Mouse (Mus musculus): ENCODE measurements around the gene Gm12216.
"Not testable (repeated sequence)": the region's sequence is repeated elsewhere in the genome, so short reads cannot be mapped to it uniquely, and the experiment has no call there.

The Gm12216 gene

GRCm38 (mm10) chr11:53858761-53859580, at the start of gene Gm12216:
TSS of gene Gm12216 (minus strand) at chr11:53859256.
- in situ Hi-C loops (cut with MseI, MboI), result not testable (repeated sequence)

GRCm38 (mm10) chr11:53908686-53909085, 49.6 kb upstream of the Gm12216 start:
- in situ Hi-C loops (cut with MseI, MboI), result no loop called here

DNA sequence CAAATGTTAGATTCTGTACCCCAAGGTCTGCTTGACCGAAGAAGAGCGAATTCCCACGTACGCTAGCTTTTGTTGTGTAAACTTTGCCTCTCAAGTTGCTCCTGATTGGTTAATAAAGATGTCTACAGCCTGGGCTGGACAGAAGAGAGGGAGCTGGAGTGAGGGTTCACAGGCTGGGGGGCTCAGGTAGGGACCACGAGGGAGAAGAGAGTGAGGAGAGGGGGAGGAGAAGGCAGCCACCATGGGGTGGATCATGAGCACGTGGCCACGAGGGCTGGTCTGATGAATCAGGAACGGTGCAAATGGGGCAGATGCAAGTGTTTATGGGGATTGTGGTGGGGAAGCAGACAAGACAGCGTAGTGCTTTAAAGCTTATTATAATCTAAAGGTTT, 45.5 kb upstream of the Gm12216 start:
- in situ Hi-C loops (cut with MseI, MboI), result no loop called here

- in situ Hi-C loops (cut with MseI, MboI), result no loop called here
These were observed 44.9 kb upstream of the Gm12216 start for GRCm38 (mm10) chr11:53903781-53904533.

- in situ Hi-C loops (cut with MseI, MboI), result no loop called here
These were observed 43.7 kb upstream of the Gm12216 start for GRCm38 (mm10) chr11:53902741-53903140.

DNA sequence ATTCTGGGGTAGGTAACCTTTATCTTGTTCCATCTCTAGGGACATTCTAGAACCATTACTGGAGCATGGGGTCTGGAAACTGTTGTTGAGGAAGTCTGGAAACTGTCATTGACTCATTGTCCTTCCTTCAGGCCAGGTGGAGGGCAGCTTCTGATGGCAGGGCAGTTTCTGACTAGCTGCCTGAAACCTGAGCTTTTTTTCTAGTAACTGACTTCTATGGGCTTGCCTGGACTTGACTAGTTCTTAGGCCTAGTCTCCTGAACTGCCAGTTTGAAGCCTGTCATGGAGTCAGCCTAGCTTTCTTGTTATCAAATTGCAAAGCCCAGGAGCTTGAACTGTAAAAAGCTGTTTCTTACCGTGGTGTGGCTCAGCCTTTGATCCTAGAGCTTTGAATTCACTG, 41.9 kb upstream of the Gm12216 start:
- in situ Hi-C loops (cut with MseI, MboI), result no loop called here

DNA sequence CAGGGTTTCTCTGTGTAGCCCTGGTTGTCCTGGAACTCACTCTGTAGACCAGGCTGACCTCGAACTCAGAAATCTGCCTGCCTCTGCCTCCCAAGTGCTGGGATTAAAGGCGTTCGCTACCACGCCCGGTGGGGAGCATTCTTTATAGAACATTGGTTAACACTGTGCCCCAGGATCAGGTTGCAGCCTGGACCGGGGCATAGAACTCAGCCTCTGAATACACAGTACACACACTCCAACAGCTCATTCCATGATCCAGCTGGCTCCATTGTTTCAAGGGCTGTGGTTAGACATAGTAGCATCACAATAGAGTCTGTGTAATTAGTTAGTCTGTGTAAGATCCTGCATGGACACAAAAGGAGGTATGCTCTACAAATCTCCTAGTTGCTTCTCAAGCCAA, 40.9 kb upstream of the Gm12216 start:
- in situ Hi-C loops (cut with MseI, MboI), result no loop called here

DNA sequence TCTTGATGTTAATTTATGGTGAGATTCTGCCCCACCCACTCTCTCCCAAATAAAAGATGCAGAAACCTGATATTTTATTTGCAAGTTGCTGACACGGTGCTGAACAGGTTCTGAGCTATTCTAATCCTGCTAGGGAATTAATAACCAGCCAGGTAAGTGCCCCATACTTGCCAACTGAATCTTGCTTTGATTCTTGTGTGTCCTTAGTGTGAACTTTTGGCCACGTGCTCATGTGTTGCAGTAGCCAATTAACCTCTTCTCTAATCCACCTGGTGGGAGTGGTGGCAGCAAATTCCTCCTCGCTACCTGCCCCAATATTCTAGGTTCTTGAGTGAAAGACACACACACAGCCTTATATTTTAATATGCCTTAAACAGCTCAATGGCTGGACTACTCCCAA, 39.9 kb upstream of the Gm12216 start:
- in situ Hi-C loops (cut with MseI, MboI), result no loop called here

GRCm38 (mm10) chr11:53896935-53897334, 37.9 kb upstream of the Gm12216 start:
- in situ Hi-C loops (cut with MseI, MboI), result no loop called here

DNA sequence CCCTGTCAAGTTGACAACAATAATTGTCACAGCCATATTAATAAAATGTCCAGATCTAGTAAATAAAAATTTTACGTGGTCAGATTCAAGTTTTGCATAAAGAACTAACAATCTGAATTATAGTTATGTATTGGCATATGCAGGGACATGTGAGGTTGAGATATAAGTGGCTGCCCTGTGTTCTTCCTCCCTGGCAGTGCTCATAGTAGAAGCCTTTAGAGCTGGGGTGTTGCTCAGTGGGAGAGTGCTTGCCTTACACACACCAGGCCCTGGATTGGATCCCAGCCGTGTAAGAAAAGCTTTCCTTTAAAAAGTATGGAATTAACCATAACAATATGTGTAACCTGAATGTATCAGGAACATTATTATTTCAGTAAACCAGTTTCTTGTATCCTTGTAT, 34.4 kb upstream of the Gm12216 start:
- in situ Hi-C loops (cut with MseI, MboI), result no loop called here

GRCm38 (mm10) chr11:53892716-53893416, 33.8 kb upstream of the Gm12216 start:
- in situ Hi-C loops (cut with MseI, MboI), result no loop called here

GRCm38 (mm10) chr11:53891505-53892451, 32.7 kb upstream of the Gm12216 start, which contains the start of gene Slc22a5:
TSS of gene Slc22a5 (minus strand) at chr11:53891660.
- in situ Hi-C loops (cut with MseI, MboI), result no loop called here

DNA sequence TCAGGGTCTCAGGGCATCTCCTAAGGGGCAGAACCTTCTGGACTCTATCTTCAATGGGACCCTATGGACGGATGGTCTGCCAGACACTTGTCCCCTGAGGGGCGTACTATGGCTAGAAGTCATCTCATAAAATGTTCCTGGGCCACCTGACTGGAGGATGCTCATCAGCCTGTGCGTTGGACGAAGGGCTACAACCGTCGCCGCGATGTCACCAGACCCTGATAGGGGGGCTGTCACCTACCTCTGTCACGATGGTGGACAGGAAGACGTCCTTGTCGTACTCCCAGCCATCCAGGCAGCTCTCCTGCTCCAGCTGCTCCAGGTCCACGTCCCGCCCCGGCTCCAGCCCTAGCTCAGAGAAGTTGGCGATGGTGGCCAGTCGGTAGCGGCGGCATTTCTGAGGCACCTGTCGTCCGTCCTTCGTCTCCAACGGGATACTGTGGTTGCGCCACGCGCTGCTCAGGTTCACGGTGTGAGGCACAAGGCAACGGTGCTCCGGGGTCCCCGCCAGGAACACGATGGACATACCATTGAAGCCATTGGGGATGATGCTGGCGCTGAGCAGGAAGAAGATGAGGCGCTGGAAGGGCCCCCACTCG, 31.9 kb upstream of the Gm12216 start:
- in situ Hi-C loops (cut with MseI, MboI), result no loop called here

DNA sequence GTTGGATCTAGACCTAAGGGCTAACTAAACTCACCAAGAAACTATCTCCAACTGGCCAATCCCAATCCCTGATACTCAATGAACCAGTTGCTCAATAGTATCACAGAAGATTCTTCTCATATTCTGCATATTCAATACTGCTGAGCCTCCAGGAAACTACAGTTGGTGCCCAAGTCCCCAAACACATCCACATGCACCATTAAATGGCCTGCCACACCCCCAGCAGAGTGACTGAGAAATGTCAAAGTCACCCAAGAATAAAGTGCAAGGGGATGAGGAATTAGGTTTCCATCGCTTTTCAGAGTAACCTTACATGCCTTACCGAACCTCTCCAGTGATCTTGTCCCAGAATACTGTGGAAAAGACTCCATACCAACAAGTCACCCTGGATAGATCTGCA, 31.2 kb upstream of the Gm12216 start:
- in situ Hi-C loops (cut with MseI, MboI), result no loop called here

DNA sequence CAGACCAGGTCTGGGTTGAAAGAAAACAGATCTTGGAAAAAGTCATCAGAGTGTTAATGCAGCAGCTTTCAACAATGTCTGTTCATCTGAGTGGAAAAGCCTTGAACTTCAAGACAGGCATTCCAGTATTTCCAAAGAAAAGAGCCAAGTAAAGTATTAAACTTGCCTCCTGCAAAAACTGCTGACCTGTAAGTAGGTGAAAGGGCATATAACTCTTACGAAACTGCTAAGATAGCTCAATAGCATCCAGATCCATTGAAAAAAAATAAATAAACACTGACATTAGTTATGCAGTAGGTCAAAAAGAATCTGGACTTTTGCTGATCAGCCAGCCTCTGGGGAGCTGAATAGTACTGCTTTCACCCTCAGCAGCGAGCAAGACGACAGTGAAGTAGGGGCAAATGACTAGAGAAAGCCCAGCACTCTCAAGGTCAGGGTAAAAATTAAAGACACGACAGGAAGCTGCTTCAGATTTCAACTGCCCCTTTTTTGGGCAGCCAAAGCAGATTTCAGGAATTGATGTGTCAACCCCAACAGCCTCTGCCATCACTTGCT, 30.1 kb upstream of the Gm12216 start:
- in situ Hi-C loops (cut with MseI, MboI), result no loop called here

GRCm38 (mm10) chr11:53888242-53888641, 29.2 kb upstream of the Gm12216 start:
- in situ Hi-C loops (cut with MseI, MboI), result no loop called here

DNA sequence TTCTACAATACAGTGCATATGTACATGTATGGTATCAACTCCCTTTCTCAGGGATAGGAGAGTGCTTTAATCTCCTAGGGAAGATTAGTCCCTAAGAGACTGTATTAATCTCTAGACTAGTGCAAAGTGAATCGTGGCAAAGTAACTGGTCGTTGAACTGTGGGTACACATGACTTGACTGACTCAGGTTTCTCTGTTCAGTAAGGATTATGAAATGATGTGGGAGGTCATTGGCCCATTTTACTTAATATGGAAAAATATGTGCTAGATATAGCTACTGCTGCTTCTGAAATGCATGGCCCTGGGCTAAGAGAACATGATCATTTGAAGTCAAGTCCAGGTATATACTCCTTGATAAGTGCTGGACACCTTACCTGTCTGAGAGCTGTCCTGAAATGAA, 24.2 kb upstream of the Gm12216 start:
- in situ Hi-C loops (cut with MseI, MboI), result no loop called here

DNA sequence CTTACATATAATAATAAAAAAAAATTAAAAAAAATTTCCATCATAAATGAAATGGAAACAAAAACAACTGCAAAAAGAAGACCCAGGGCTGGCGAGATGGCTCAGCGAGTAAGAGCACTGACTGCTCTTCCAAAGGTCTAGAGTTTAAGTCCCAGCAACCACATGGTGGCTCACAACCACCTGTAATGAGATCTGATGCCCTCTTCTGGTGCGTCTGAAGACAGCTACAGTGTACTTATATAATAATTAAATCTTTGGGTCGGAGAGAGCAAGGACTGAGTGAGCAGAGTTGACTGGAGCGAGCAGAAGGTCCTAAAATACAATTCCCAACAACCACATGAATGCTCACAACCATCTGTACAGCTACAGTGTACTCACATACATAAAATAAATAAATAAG, 19.0 kb upstream of the Gm12216 start:
- in situ Hi-C loops (cut with MseI, MboI), result not testable (repeated sequence)

DNA sequence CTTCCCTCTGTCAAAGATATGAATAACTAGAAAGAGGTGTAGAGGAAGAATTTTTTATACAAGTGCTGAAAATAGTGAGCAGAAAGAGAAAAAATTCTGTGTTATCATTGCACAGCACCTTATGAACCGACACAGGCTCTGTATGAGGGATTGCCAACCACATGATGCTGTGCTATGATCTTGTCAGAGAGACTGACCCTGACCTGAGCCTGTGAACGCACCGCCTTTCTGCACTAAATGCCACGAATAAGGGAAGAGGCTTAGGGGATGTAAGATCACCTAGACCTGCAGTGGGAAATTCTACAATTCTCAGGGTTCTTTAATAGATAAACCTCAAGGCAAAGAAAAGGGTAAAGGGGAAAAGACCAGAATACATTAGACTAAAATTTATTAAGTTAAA, 17.4 kb upstream of the Gm12216 start:
- in situ Hi-C loops (cut with MseI, MboI), result no loop called here

GRCm38 (mm10) chr11:53874706-53875105, 15.7 kb upstream of the Gm12216 start:
- in situ Hi-C loops (cut with MseI, MboI), result no loop called here
